Mouse (Mus musculus) T-cell, adult 2 months (primary cell): ENCODE results near the gene Xkrx.
"Not testable (repeated sequence)": the region's sequence is repeated elsewhere in the genome, so short reads cannot be mapped to it uniquely, and the experiment has no call there.

Experiments used
- DNase-seq: peaks from one replicate; pipeline ENCODE4 v3.0.0; 2022; ENCODE audit warnings: low spot score

The Xkrx gene

GRCm38 (mm10) chrX:134162043-134162720, at the start of gene Xkrx:
Xkrx (minus strand) TSS chrX:134162076.
- peak; percentile 9 for DNase-seq

- DNase-seq, result no peak
Measured at GRCm38 (mm10) chrX:134211151-134211642, 49.3 kb upstream of the Xkrx start.

DNA sequence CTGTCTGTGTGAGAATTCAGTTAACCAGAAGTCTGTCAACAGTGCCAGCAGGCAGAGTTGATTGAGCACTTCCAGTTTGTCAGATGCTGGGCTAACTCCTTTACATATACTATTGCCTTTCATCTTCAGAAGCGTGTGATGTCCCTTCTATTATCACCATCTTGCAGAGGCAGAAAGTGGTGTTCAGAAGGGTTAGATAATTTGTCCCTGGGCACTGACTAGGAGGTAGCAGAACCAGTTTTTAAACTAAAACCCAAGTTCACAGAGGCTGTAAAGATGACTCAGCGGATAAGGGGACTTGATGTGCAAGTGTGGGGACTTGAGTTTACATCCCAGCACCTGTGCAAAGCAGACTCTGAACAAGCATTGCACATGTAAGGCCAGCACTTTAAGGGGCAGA, 46.6 kb upstream of the Xkrx start:
- DNase-seq, result no peak

GRCm38 (mm10) chrX:134187201-134187600, 25.3 kb upstream of the Xkrx start, which contains the start of gene Arl13a:
Arl13a (plus strand) TSS chrX:134187501.
- not testable (repeated sequence) for DNase-seq

- no peak for DNase-seq
Measured at GRCm38 (mm10) chrX:134174699-134175098, 12.8 kb upstream of the Xkrx start.

DNA sequence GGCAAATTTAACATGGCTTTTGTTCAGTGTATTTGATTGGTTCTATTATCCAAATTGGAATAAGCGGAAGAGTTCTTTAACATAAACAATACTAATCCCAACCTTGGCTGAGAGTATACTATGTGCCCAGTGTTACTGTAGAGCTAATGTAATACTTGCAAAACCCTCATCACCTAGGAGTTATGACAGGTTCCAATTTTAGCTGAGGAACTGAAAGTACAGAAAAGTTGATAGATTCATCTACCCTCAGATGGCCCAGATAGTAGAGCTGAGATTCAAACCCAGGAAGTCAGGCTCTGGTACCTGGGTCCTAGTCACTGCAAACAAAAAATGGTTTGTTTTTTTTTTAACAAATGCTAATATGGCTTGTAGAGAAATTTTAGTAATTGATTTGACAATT, 8.7 kb upstream of the Xkrx start:
- DNase-seq, result no peak

GRCm38 (mm10) chrX:134163484-134163883, 1.6 kb upstream of the Xkrx start:
- DNase-seq, result no peak

- DNase-seq, result peak; percentile 8
Measured at GRCm38 (mm10) chrX:134162826-134163225, 950 bp upstream of the Xkrx start.

- no peak for DNase-seq
Measured at GRCm38 (mm10) chrX:134160442-134160841, 1.4 kb downstream of the Xkrx start.

GRCm38 (mm10) chrX:134158151-134158550, 3.7 kb downstream of the Xkrx start:
- DNase-seq, result peak; percentile 53

DNA sequence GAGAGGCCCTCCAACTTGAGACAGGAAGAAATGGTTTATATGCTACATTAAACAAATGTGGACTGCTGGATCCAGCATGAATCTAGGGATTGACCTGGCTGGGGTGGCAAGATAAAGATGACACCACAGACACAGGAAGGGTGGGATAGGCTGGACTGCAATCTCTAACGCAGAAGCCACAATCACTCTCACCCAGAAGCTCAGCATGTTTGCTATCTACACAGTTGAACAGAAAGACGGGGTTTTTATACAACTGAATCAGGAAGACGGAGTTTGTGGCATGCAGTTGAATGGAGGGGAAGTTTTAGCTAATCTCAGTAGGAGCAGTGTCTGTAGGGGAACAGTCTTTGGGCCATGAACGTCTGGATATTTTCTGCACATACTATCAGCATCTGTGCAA, 19.9 kb downstream of the Xkrx start:
- no peak for DNase-seq

GRCm38 (mm10) chrX:134141551-134141950, 20.3 kb downstream of the Xkrx start:
- no peak for DNase-seq

- no peak for DNase-seq
Measured at GRCm38 (mm10) chrX:134140024-134140423, 21.9 kb downstream of the Xkrx start.

GRCm38 (mm10) chrX:134133821-134134220, 28.1 kb downstream of the Xkrx start:
- DNase-seq, result no peak

- no peak for DNase-seq
Measured at GRCm38 (mm10) chrX:134132295-134132694, 29.6 kb downstream of the Xkrx start.

- no peak for DNase-seq
Measured at GRCm38 (mm10) chrX:134128549-134128948, 33.3 kb downstream of the Xkrx start.

DNA sequence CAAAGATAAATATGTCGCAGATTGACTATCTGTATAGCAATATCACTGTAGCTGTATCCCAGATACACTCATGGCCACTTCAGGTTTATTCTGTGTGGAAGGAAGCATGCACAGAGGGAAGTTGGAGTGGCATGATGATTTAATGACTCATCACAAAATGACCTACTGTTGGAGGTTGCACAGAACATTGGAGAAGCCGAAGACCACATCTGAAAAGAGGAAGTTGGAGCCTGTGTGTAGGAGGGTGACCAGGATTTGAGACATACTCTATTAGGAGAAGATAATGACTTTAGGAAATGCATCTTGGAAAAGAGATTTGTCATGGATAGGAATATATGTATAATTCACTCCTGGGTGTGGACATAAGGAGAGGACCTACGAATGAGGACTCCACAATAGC, 45.5 kb downstream of the Xkrx start:
- DNase-seq, result no peak

GRCm38 (mm10) chrX:134111767-134112166, 50.1 kb downstream of the Xkrx start:
- no peak for DNase-seq

DNA sequence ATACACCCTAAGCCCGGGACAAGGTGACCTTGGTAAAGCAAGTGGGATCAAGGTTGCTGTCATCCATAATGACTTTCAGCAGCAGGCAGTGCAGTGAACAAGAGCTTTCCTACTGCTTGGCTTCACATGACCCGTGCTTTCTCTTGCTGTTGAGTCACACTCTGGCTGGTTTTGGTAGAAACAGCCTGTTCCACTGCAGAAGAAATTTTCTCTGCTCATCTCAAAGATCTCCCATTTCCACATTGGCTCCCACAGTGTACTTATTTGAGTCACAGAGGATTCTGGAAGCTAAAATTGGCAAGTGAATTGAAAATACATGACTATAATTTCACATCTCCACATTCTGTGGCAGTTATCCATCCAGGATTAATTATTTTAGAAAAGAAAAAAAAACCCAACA, 59.2 kb downstream of the Xkrx start:
- DNase-seq, result no peak
